Mouse (Mus musculus): Measurements from ENCODE around the gene Marcksl1. TPM values are rescaled to one million over a fixed set of nuclear protein-coding genes. Genes with fewer than 3 reads are reported as not detected.

The Marcksl1 gene
- total and polyA plus RNA-seq, 3 experiments = 25.3 to 62.7 TPM; not detected in 1

DNA sequence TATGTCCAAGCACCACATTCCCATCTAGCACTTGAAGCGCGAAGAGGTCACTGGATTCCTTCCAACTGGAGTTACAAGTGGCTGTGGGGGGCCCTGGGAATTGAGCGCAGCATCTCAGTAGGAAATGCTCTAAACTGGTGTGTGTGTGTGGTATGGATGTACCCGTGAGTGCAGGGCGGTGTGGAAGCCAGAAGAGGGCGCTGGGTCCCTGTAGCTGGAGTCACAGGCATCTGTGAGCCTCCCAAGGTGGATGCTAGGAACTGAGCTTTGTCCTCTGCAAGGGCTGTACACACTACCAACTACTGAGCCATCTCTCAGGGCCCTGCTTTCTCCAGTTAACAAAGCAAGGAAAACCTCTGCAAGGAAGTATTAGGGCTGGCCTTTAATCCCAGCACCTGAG lies 26.6 kb downstream of the Marcksl1 start:
- no peak overlapping the region for H3K9ac ChIP-seq (ENCODE audit: control insufficient read depth, low read depth, low read length, poor library complexity, severe bottlenecking)
- no peaks in the 10 kb centered on the region for H3K27me3 ChIP-seq (ENCODE audit: control insufficient read depth in 1 of 2, insufficient read depth in 2 of 2, low read length in 2 of 2)
- no peak overlapping the region for H3K4me3 ChIP-seq (ENCODE audit: control insufficient read depth in 1 of 2, insufficient read depth in 1 of 2, low read depth in 2 of 2, low read length in 2 of 2)
- H3K9me3 ChIP-seq (replicated peaks; ENCODE audit: insufficient read depth, low read length) = no peaks in the 10 kb centered on the region
- TF ChIP-seq ZKSCAN1 (IDR thresholded peaks at IDR 0.05; ENCODE audit: low read depth, low read length) = no peak
- TF ChIP-seq USF2 (IDR thresholded peaks at IDR 0.05; ENCODE audit: borderline replicate concordance in 1 of 2, insufficient read depth in 1 of 2, low read depth in 1 of 2, low read length in 2 of 2) = no peak
- no peak for TF ChIP-seq POLR2AphosphoS2 (IDR thresholded peaks at IDR 0.05; ENCODE audit: low read length)
- TF ChIP-seq RAD21 (IDR thresholded peaks at IDR 0.05; ENCODE audit: low read depth, low read length) = peak; percentile 49
- TF ChIP-seq SMC3 (IDR thresholded peaks at IDR 0.05; ENCODE audit: low read depth, low read length) = peak; percentile 40
- TF ChIP-seq E2F4 (IDR thresholded peaks at IDR 0.05; ENCODE audit: borderline replicate concordance, low read depth, low read length) = no peak
- TF ChIP-seq UBTF (IDR thresholded peaks at IDR 0.05; ENCODE audit: borderline replicate concordance, insufficient read depth, low read depth, low read length) = no peak
- no peak for TF ChIP-seq TCF12 (IDR thresholded peaks at IDR 0.05; ENCODE audit: low read depth, low read length)
- TF ChIP-seq MAZ (IDR thresholded peaks at IDR 0.05; ENCODE audit: low read depth, low read length) = no peak
- no peak for TF ChIP-seq GATA1 (IDR thresholded peaks at IDR 0.05; ENCODE audit: low read depth, low read length)
- 0 out of 2 replicates have a peak, but pooled peaks have one; percentile 29 for TF ChIP-seq ZC3H11A (IDR thresholded peaks at IDR 0.05; ENCODE audit: low read depth, low read length)
- peak; percentile 52 to 72 (median 59); a peak in 5 of 6 replicates for TF ChIP-seq CTCF (IDR thresholded peaks at IDR 0.05 in 2 of 3, conservative IDR thresholded peaks at IDR 0.05 in 1 of 3; ENCODE audit: control insufficient read depth in 1 of 3, insufficient read depth in 1 of 3, low read depth in 2 of 3, low read length in 3 of 3, poor library complexity in 1 of 3, severe bottlenecking in 1 of 3)
- no peak for TF ChIP-seq CHD1 (IDR thresholded peaks at IDR 0.05; ENCODE audit: low read depth, low read length)
- no peak for TF ChIP-seq SIN3A (IDR thresholded peaks at IDR 0.05; ENCODE audit: low read length)
- no peak for TF ChIP-seq ZNF384 (IDR thresholded peaks at IDR 0.05; ENCODE audit: low read depth, low read length)
- peaks cover 0 to 12% of the 10 kb centered on the region in 2 experiments for H3K4me1 ChIP-seq (ENCODE audit: control insufficient read depth in 1 of 2, insufficient read depth in 2 of 2, low read length in 2 of 2)
- no peak overlapping the region for H3K27ac ChIP-seq (ENCODE audit: control insufficient read depth, low read depth, low read length)
- DNase-seq (ENCODE audit: low read depth, low spot score) = peak; percentile 70
- H3K79me2 ChIP-seq (ENCODE audit: control insufficient read depth, insufficient read depth, low read length, poor library complexity) = peaks cover 34% of the 10 kb centered on the region
- peaks cover 0 to 12% of the 10 kb centered on the region in 2 experiments; a peak in 2 of 4 replicates for H3K36me3 ChIP-seq (ENCODE audit: control insufficient read depth in 1 of 2, insufficient read depth in 2 of 2, low read length in 2 of 2)

DNA sequence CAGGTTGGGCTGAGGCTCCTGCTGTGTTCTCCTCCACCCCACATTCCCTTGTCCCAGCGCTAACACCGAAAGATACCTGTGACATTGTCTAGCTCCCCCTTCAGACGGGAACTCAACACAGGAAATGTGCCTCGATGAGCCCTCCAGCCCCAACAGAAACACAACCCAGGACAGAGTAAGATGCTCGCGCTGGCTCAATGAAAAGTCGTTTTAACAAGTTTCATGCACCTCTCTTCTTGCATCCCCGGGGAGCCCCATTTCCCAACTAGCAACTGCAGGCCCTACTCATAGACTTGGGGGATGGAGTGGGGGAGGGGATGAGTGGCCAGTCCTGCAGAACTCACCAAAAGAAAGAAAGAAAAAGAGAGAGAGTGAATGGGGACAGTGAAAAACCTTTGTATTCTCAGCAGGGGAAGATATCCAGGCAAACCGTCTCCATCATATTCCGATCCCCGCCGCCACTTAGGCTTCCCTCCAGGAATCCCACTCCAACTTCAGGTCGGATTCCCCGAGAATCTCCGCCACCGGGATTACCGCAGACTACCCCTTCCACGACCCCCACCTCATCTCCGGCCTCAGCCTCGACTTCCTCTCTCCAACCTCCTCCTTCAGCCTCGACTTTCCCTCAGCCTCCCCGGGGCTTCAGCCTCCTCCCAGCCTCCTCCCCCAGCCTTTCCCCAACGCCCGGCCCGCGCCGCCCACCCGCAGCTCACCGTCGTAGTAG lies 28.6 kb downstream of the Marcksl1 start:
- Histone ChIP-seq H3K4me1 (ENCODE audit: control insufficient read depth in 1 of 2, insufficient read depth in 2 of 2, low read length in 2 of 2) (peaks cover 5 to 17% of the 10 kb centered on the region in 2 experiments), H3K79me2 (ENCODE audit: control insufficient read depth, insufficient read depth, low read length, poor library complexity) (peaks cover 31% of the 10 kb centered on the region), H3K9ac (ENCODE audit: control insufficient read depth, low read depth, low read length, poor library complexity, severe bottlenecking) (peak overlapping the region; percentile 81), H3K4me3 (ENCODE audit: control insufficient read depth in 1 of 2, insufficient read depth in 1 of 2, low read depth in 2 of 2, low read length in 2 of 2) (peak overlapping the region; percentile 89 to 93), H3K9me3 (replicated peaks; ENCODE audit: insufficient read depth, low read length) (no peaks in the 10 kb centered on the region), H3K36me3 (ENCODE audit: control insufficient read depth in 1 of 2, insufficient read depth in 2 of 2, low read length in 2 of 2) (peaks cover 0 to 19% of the 10 kb centered on the region in 2 experiments; a peak in 3 of 4 replicates), H3K27me3 (ENCODE audit: control insufficient read depth in 1 of 2, insufficient read depth in 2 of 2, low read length in 2 of 2) (no peaks in the 10 kb centered on the region), H3K27ac (ENCODE audit: control insufficient read depth, low read depth, low read length) (peak overlapping the region; percentile 62)
- peak; percentile 68 for DNase-seq (ENCODE audit: low read depth, low spot score)
- TF ChIP-seq CHD2 (IDR thresholded peaks at IDR 0.05; ENCODE audit: low read length) = peak; percentile 27; the same call in 1 of the 2 replicates
- peak in 1 of 2 experiments; percentile 88; a peak in 2 of 4 replicates for TF ChIP-seq POLR2A (IDR thresholded peaks at IDR 0.05; ENCODE audit: control insufficient read depth in 1 of 2, insufficient read depth in 1 of 2, low read depth in 1 of 2, low read length in 2 of 2, poor library complexity in 1 of 2)
- TF ChIP-seq KAT2A (conservative IDR thresholded peaks at IDR 0.05; ENCODE audit: low read depth, low read length) = 0 out of 2 replicates have a peak, but pooled peaks have one; percentile 11
- TF ChIP-seq ELF1 (IDR thresholded peaks at IDR 0.05; ENCODE audit: low read depth, low read length) = no peak
- TF ChIP-seq POLR2AphosphoS5 (IDR thresholded peaks at IDR 0.05; ENCODE audit: borderline replicate concordance, low read depth, low read length) = no peak
- no peak for TF ChIP-seq TAL1 (IDR thresholded peaks at IDR 0.05; ENCODE audit: low read length)
- TF ChIP-seq MXI1 (IDR thresholded peaks at IDR 0.05; ENCODE audit: low read depth, low read length) = peak; percentile 59
- 0 out of 2 replicates have a peak, but pooled peaks have one; percentile 4 for TF ChIP-seq CHD1 (IDR thresholded peaks at IDR 0.05; ENCODE audit: low read depth, low read length)
- peak; percentile 25 to 47 (median 26) for TF ChIP-seq CTCF (IDR thresholded peaks at IDR 0.05 in 2 of 3, conservative IDR thresholded peaks at IDR 0.05 in 1 of 3; ENCODE audit: control insufficient read depth in 1 of 3, insufficient read depth in 1 of 3, low read depth in 2 of 3, low read length in 3 of 3, poor library complexity in 1 of 3, severe bottlenecking in 1 of 3)
- no peak for TF ChIP-seq JUND (IDR thresholded peaks at IDR 0.05; ENCODE audit: low read depth, low read length)
